Mouse (Mus musculus): ENCODE measurements at regions not wholly inside any gene's neighbourhood (a gene's known extent, or its start where the extent isn't known, plus 50 kb on each side); places are given as distances from the start of the nearest gene placed in this dataset.

DNA sequence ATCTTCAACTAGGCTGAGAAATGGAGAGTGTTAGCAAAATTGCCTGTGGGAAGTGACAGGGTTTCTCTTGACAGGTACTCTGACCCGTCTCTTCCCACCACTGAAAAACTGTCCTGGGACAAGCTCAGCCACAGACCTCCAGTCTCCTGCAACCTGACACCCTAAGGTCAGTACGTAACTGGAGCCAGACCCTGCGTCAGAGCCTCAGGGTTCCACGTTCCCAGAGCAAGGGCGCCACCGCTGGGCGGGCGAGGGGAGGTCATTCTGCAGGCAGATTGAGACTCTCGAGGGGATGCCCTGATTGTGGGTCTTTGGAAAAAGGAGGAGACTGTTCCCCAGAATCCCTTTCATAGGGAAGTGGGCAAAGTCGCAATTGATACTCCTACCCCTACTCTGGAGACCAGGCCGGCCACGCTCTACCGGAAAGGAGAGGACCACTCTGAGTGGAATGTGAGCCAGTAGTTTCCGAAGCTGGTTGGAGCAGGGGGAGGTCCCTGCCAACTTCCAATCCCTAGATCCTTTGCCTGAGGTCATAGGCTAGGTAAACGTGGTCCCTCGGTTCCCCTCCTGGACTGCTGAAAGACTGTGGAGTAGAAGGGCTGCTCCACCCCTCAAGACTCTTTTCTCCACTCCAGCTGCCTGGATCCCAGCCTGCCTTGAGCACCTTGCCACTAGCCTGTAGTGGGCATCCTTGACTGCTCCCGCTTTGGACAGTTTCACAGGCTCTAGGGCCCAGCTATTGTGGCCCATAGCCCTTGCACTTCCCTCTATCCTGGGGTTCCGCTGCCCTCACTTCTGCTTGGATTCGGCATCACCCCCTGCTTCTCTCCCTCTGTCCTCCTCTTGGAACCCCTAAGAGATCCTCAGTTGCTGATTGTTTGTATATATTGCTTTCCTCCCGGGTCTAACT is 61.0 kb upstream of the Lpcat1 start:
- ATAC-seq (replicated peaks; ENCODE audit: low FRiP score, low TSS enrichment, low read depth) (peak; percentile 71), DNase-seq (ENCODE audit: low spot score) (peak; percentile 71)
- Histone ChIP-seq H3K4me2 (ENCODE audit: low read length) (peak overlapping the region; percentile 13; the same call in 1 of the 2 replicates), H3K9ac (ENCODE audit: low read length) (no peak overlapping the region), H3K27me3 (replicated peaks; ENCODE audit: control insufficient read depth, insufficient read depth, low read length) (0 out of 2 replicates have a peak, but pooled peaks cover 3% of the 10 kb centered on the region), H3K27ac (ENCODE audit: low read depth) (no peak overlapping the region), H3K9me3 (ENCODE audit: control insufficient read depth, low read length) (no peaks in the 10 kb centered on the region), H3K4me3 (ENCODE audit: low read depth, low read length) (no peak overlapping the region), H3K36me3 (ENCODE audit: control insufficient read depth, insufficient read depth, low read length) (no peaks in the 10 kb centered on the region), H3K4me1 (replicated peaks; ENCODE audit: control insufficient read depth, insufficient read depth, low read length) (no peaks in the 10 kb centered on the region)
- 14% methylated on average over 20 of the region's 20 CpGs for WGBS

GRCm38 (mm10) chr13:73400921-73401320 is 66.1 kb upstream of the Lpcat1 start:
- Histone ChIP-seq H3K9ac (ENCODE audit: low read length) (no peak overlapping the region), H3K9me3 (ENCODE audit: control insufficient read depth, low read length) (no peaks in the 10 kb centered on the region), H3K4me2 (ENCODE audit: low read length) (no peak overlapping the region), H3K4me1 (replicated peaks; ENCODE audit: control insufficient read depth, insufficient read depth, low read length) (no peaks in the 10 kb centered on the region), H3K27ac (ENCODE audit: low read depth) (no peak overlapping the region), H3K4me3 (ENCODE audit: low read depth, low read length) (no peak overlapping the region), H3K36me3 (ENCODE audit: control insufficient read depth, insufficient read depth, low read length) (no peaks in the 10 kb centered on the region), H3K27me3 (replicated peaks; ENCODE audit: control insufficient read depth, insufficient read depth, low read length) (no peaks in the 10 kb centered on the region)
- DNase-seq (ENCODE audit: low spot score) (no peak), ATAC-seq (replicated peaks; ENCODE audit: low FRiP score, low TSS enrichment, low read depth) (no peak)
- 85% methylated on average over 1 of the region's 1 CpGs for WGBS

DNA sequence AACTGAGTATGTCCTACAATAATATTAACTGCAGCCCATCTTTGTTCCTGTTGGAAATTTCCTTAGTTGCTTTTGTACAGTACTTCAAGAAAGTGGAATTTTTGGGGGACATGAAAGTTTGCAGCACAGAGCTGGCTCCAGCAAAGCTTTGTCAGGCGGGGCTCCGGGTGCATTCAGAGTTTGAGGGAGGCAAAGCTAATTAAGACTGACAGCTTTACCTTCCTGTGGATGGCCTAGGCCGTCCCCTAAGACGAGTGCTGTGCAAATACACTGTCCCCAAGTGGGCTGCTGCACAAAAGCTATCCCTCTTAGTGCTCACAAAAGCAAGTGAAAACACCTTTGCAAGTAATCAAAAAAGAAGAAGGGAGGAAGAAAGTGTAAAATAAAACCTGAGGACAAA is 68.7 kb upstream of the Ndufs6 start:
- H3K27ac ChIP-seq (ENCODE audit: low read depth): no peak overlapping the region
- H3K36me3 ChIP-seq (ENCODE audit: control insufficient read depth, insufficient read depth, low read length): no peaks in the 10 kb centered on the region
- no peak overlapping the region for H3K9ac ChIP-seq (ENCODE audit: low read length)
- no peaks in the 10 kb centered on the region for H3K4me1 ChIP-seq (replicated peaks; ENCODE audit: control insufficient read depth, insufficient read depth, low read length)
- no peak overlapping the region for H3K4me3 ChIP-seq (ENCODE audit: low read depth, low read length)
- no peak overlapping the region for H3K4me2 ChIP-seq (ENCODE audit: low read length)
- no peaks in the 10 kb centered on the region for H3K27me3 ChIP-seq (replicated peaks; ENCODE audit: control insufficient read depth, insufficient read depth, low read length)
- ATAC-seq (replicated peaks; ENCODE audit: low FRiP score, low TSS enrichment, low read depth): no peak
- H3K9me3 ChIP-seq (ENCODE audit: control insufficient read depth, low read length): 0 out of 2 replicates have a peak, but pooled peaks cover 3% of the 10 kb centered on the region
- no peak for DNase-seq (ENCODE audit: low spot score)
- WGBS: 32% methylated on average over 4 of the region's 4 CpGs

DNA sequence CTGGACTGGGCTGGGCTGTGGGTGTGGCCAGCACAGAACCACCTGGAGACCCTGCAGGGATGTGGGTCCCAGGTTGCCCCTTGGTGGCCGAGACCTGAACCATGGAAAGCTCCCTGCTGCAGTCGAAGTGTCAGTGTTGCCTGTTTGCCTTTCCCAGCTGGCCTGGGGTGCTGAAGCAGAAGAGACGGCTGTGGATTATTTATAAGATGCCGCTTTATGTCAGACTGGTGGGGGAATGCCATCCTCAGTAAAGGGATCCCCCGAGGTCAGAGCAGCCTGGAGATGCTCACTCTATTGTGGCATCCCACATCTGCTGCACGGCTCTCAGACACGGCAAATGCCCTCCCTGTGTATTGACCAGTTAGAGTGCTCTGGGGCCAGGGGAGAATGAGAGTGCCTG is 67.5 kb upstream of the Ndufs6 start:
- Histone ChIP-seq H3K9ac (ENCODE audit: low read length) (no peak overlapping the region), H3K4me3 (ENCODE audit: low read depth, low read length) (no peak overlapping the region), H3K4me2 (ENCODE audit: low read length) (no peak overlapping the region), H3K27ac (ENCODE audit: low read depth) (no peak overlapping the region), H3K36me3 (ENCODE audit: control insufficient read depth, insufficient read depth, low read length) (no peaks in the 10 kb centered on the region), H3K9me3 (ENCODE audit: control insufficient read depth, low read length) (0 out of 2 replicates have a peak, but pooled peaks cover 3% of the 10 kb centered on the region), H3K27me3 (replicated peaks; ENCODE audit: control insufficient read depth, insufficient read depth, low read length) (no peaks in the 10 kb centered on the region), H3K4me1 (replicated peaks; ENCODE audit: control insufficient read depth, insufficient read depth, low read length) (no peaks in the 10 kb centered on the region)
- DNase-seq (ENCODE audit: low spot score): no peak
- 64% methylated on average over 7 of the region's 7 CpGs for WGBS
- ATAC-seq (replicated peaks; ENCODE audit: low FRiP score, low TSS enrichment, low read depth): no peak

DNA sequence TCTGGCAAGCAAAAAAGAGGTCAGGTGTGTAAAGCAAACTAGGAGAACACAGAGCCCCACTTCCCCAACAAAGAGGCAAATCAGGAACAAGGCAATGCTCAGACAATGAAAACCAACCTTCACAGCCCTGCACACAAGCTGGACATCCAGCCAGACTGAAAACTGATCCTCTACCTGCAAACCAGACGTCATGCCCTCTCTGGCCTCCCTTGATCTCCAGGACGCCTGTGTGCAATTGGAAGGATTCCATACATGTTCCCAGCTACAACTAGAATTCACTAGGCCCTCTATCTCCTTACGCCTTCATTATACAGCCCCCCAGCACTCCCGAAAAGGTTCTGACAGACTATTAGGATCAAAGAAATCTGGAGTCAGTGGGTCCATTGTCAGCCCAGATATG is 60.7 kb upstream of the Ndufs6 start:
- H3K4me1 ChIP-seq (replicated peaks; ENCODE audit: control insufficient read depth, insufficient read depth, low read length): no peaks in the 10 kb centered on the region
- no peaks in the 10 kb centered on the region for H3K36me3 ChIP-seq (ENCODE audit: control insufficient read depth, insufficient read depth, low read length)
- H3K4me2 ChIP-seq (ENCODE audit: low read length): no peak overlapping the region
- H3K4me3 ChIP-seq (ENCODE audit: low read depth, low read length): no peak overlapping the region
- no peaks in the 10 kb centered on the region for H3K27me3 ChIP-seq (replicated peaks; ENCODE audit: control insufficient read depth, insufficient read depth, low read length)
- ATAC-seq (replicated peaks; ENCODE audit: low FRiP score, low TSS enrichment, low read depth): no peak
- H3K9me3 ChIP-seq (ENCODE audit: control insufficient read depth, low read length): 0 out of 2 replicates have a peak, but pooled peaks cover 3% of the 10 kb centered on the region
- 80% methylated on average over 4 of the region's 4 CpGs for WGBS
- no peak for DNase-seq (ENCODE audit: low spot score)
- H3K27ac ChIP-seq (ENCODE audit: low read depth): no peak overlapping the region
- no peak overlapping the region for H3K9ac ChIP-seq (ENCODE audit: low read length)

DNA sequence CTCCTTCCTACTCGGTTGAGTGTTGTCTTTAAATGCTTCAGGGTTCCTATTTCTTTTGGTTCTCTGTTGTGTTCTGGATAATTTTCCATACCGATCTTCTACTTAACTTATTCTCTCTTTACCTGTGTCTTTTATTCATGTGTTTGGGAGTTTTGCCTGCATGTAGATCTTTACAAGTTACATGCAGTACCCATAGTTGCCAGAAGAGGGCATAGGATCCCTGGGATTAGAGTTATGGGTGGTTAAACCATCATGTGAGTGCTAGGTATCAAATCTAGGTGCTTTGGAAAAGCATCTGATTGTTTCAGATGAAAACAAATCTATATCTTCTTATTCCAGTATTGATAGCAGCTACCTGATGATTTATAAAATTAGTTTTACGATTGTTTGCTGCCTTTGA is 55.2 kb upstream of the Ndufs6 start:
- DNase-seq (ENCODE audit: low spot score): no peak
- H3K36me3 ChIP-seq (ENCODE audit: control insufficient read depth, insufficient read depth, low read length): no peaks in the 10 kb centered on the region
- H3K4me3 ChIP-seq (ENCODE audit: low read depth, low read length): no peak overlapping the region
- H3K27ac ChIP-seq (ENCODE audit: low read depth): no peak overlapping the region
- H3K4me1 ChIP-seq (replicated peaks; ENCODE audit: control insufficient read depth, insufficient read depth, low read length): no peaks in the 10 kb centered on the region
- no peaks in the 10 kb centered on the region for H3K9me3 ChIP-seq (ENCODE audit: control insufficient read depth, low read length)
- no peaks in the 10 kb centered on the region for H3K27me3 ChIP-seq (replicated peaks; ENCODE audit: control insufficient read depth, insufficient read depth, low read length)
- H3K4me2 ChIP-seq (ENCODE audit: low read length): no peak overlapping the region
- WGBS: 67% methylated on average over 3 of the region's 3 CpGs
- no peak overlapping the region for H3K9ac ChIP-seq (ENCODE audit: low read length)
- no peak for ATAC-seq (replicated peaks; ENCODE audit: low FRiP score, low TSS enrichment, low read depth)

Data from intestine, embryonic 14.5 days (tissue).